Comparison of ENCODE assay signal across 22 mouse cellular contexts in genomic region chr2:101976399-101977064, GRCm38 (mm10).
DNase-seq lines count a peak whose midpoint lies in the region; ATAC-seq and TF ChIP-seq lines count a peak whose summit lies in the region.
"Had no signal": no experiment of that assay in that cellular context is flagged by ENCODE, and none has a peak within 500 bp of the region (broad histone marks: within the 10 kb centered on the region; RNA-seq: fewer than 3 reads in every experiment).

No protein-coding gene starts in this region.

- H3K9ac ChIP-seq in intestine, embryonic 14.5 days (ENCODE audit: low read length), result no peak overlapping the region
- H3K9ac ChIP-seq in intestine, postnatal 0 days (ENCODE audit: low read depth, low read length), result no peak overlapping the region
- H3K9ac ChIP-seq in forebrain, embryonic 15.5 days (replicated peaks), result no peak overlapping the region
- H3K9ac ChIP-seq in midbrain, embryonic 12.5 days (replicated peaks), result no peak overlapping the region
- H3K9ac ChIP-seq: embryonic facial prominence, embryonic 12.5 days; heart, embryonic 13.5 days; liver, embryonic 15.5 days had no signal

- intact Hi-C loops in left cerebral cortex, postnatal 36 days (cut with DNase I), result no loop called here

- no peak overlapping the region for H3K27ac ChIP-seq in intestine, embryonic 14.5 days (ENCODE audit: low read depth)
- no peak overlapping the region for H3K27ac ChIP-seq in intestine, postnatal 0 days (ENCODE audit: low read depth, low read length)
- H3K27ac ChIP-seq in embryonic facial prominence, embryonic 10.5 days (replicated peaks), result peak overlapping the region; percentile 24; the same call in 1 of the 2 replicates
- peak overlapping the region; percentile 21; the same call in 1 of the 2 replicates for H3K27ac ChIP-seq in forebrain, embryonic 15.5 days (replicated peaks)
- H3K27ac ChIP-seq in midbrain, embryonic 12.5 days (replicated peaks), result peak overlapping the region; percentile 94
- H3K27ac ChIP-seq: embryonic facial prominence, embryonic 12.5 days; heart, embryonic 13.5 days; liver, embryonic 15.5 days had no signal

- H3K36me3 ChIP-seq in intestine, embryonic 14.5 days (ENCODE audit: control insufficient read depth, insufficient read depth, low read length), result no peaks in the 10 kb centered on the region
- no peaks in the 10 kb centered on the region; the same call in 1 of the 2 replicates for H3K36me3 ChIP-seq in intestine, postnatal 0 days (ENCODE audit: control insufficient read depth, insufficient read depth)
- peaks cover 7% of the 10 kb centered on the region for H3K36me3 ChIP-seq in embryonic facial prominence, embryonic 10.5 days (replicated peaks)
- H3K36me3 ChIP-seq in forebrain, embryonic 15.5 days, result no peaks in the 10 kb centered on the region
- H3K36me3 ChIP-seq in midbrain, embryonic 12.5 days, result no peaks in the 10 kb centered on the region
- H3K36me3 ChIP-seq: embryonic facial prominence, embryonic 12.5 days; heart, embryonic 13.5 days; liver, embryonic 15.5 days had no signal

- no peaks in the 10 kb centered on the region for H3K9me3 ChIP-seq in intestine, embryonic 14.5 days (ENCODE audit: control insufficient read depth, low read length)
- H3K9me3 ChIP-seq in intestine, postnatal 0 days (ENCODE audit: control insufficient read depth), result no peaks in the 10 kb centered on the region
- no peaks in the 10 kb centered on the region for H3K9me3 ChIP-seq in embryonic facial prominence, embryonic 10.5 days
- no peaks in the 10 kb centered on the region for H3K9me3 ChIP-seq in forebrain, embryonic 15.5 days
- H3K9me3 ChIP-seq in midbrain, embryonic 12.5 days, result no peaks in the 10 kb centered on the region
- H3K9me3 ChIP-seq: embryonic facial prominence, embryonic 12.5 days; heart, embryonic 13.5 days; liver, embryonic 15.5 days had no signal

- peak; percentile 47 for DNase-seq in intestine, embryonic 14.5 days (ENCODE audit: low spot score)
- DNase-seq in embryonic facial prominence, embryonic 10.5 days (ENCODE audit: low spot score), result no peak
- DNase-seq in kidney, postnatal 10 days, result no peak
- DNase-seq in cerebellum, adult 9-11 months, result no peak
- no peak for DNase-seq in left cerebral cortex, postnatal 36 days (ENCODE audit: low spot score in 2 of 2)
- DNase-seq: adrenal gland, adult 2 months; B cell, adult 2 months; cerebellum, adult 9-10 months; gastrocnemius, postnatal 14 days; heart, adult 18-20 months; kidney, adult 9 months; thymus, postnatal 14 days had no signal

- H3K27me3 ChIP-seq in intestine, embryonic 14.5 days (replicated peaks; ENCODE audit: control insufficient read depth, insufficient read depth, low read length), result no peaks in the 10 kb centered on the region
- H3K27me3 ChIP-seq in intestine, postnatal 0 days (replicated peaks; ENCODE audit: control insufficient read depth, insufficient read depth, low read length), result no peaks in the 10 kb centered on the region
- no peaks in the 10 kb centered on the region for H3K27me3 ChIP-seq in embryonic facial prominence, embryonic 10.5 days (replicated peaks; ENCODE audit: low read depth, poor library complexity, severe bottlenecking)
- no peaks in the 10 kb centered on the region for H3K27me3 ChIP-seq in forebrain, embryonic 15.5 days
- H3K27me3 ChIP-seq in midbrain, embryonic 12.5 days, result no peaks in the 10 kb centered on the region
- H3K27me3 ChIP-seq: embryonic facial prominence, embryonic 12.5 days; heart, embryonic 13.5 days; liver, embryonic 15.5 days had no signal

- peaks cover 11% of the 10 kb centered on the region for H3K4me1 ChIP-seq in intestine, embryonic 14.5 days (replicated peaks; ENCODE audit: control insufficient read depth, insufficient read depth, low read length)
- H3K4me1 ChIP-seq in intestine, postnatal 0 days (replicated peaks; ENCODE audit: control insufficient read depth, insufficient read depth, low read length), result 0 out of 2 replicates have a peak, but pooled peaks cover 3% of the 10 kb centered on the region
- H3K4me1 ChIP-seq in embryonic facial prominence, embryonic 10.5 days, result peaks cover 64% of the 10 kb centered on the region
- H3K4me1 ChIP-seq in forebrain, embryonic 15.5 days, result peaks cover 80% of the 10 kb centered on the region
- peaks cover 79% of the 10 kb centered on the region for H3K4me1 ChIP-seq in midbrain, embryonic 12.5 days
- H3K4me1 ChIP-seq: megakaryocyte, embryonic 14.5 days had no signal

- WGBS in intestine, embryonic 14.5 days, result 71% methylated on average over 7 of the region's 7 CpGs
- 71% methylated on average over 7 of the region's 7 CpGs for WGBS in intestine, postnatal 0 days
- 75% methylated on average over 7 of the region's 7 CpGs for WGBS in embryonic facial prominence, embryonic 10.5 days
- 40% methylated on average over 7 of the region's 7 CpGs for WGBS in forebrain, embryonic 15.5 days
- WGBS in midbrain, embryonic 12.5 days, result 54% methylated on average over 7 of the region's 7 CpGs

- no peak overlapping the region for H3K4me2 ChIP-seq in intestine, embryonic 14.5 days (ENCODE audit: low read length)
- no peak overlapping the region for H3K4me2 ChIP-seq in intestine, postnatal 0 days (replicated peaks; ENCODE audit: low read depth)
- H3K4me2 ChIP-seq in forebrain, embryonic 15.5 days (replicated peaks), result no peak overlapping the region
- no peak overlapping the region for H3K4me2 ChIP-seq in midbrain, embryonic 12.5 days (replicated peaks)
- H3K4me2 ChIP-seq: embryonic facial prominence, embryonic 12.5 days; heart, embryonic 13.5 days; liver, embryonic 15.5 days had no signal

- TF ChIP-seq CTCF in intestine, postnatal 0 days (IDR thresholded peaks at IDR 0.05; ENCODE audit: low read depth), result no peak

- ATAC-seq in intestine, embryonic 14.5 days (replicated peaks; ENCODE audit: low FRiP score, low TSS enrichment, low read depth), result no peak
- no peak for ATAC-seq in intestine, postnatal 0 days
- ATAC-seq in forebrain, embryonic 15.5 days (replicated peaks), result no peak
- ATAC-seq in midbrain, embryonic 12.5 days (ENCODE audit: low FRiP score, low read depth), result no peak
- ATAC-seq: inflammation-experienced regulatory T-cells, adult 6 months had no signal

- no peak overlapping the region for H3K4me3 ChIP-seq in intestine, embryonic 14.5 days (ENCODE audit: low read depth, low read length)
- no peak overlapping the region for H3K4me3 ChIP-seq in intestine, postnatal 0 days (ENCODE audit: low read depth, low read length)
- H3K4me3 ChIP-seq in embryonic facial prominence, embryonic 10.5 days, result no peak overlapping the region
- H3K4me3 ChIP-seq in forebrain, embryonic 15.5 days, result no peak overlapping the region
- H3K4me3 ChIP-seq in midbrain, embryonic 12.5 days, result no peak overlapping the region
- H3K4me3 ChIP-seq: embryonic facial prominence, embryonic 12.5 days; erythroblast, embryonic 14.5 days; heart, embryonic 13.5 days; liver, embryonic 15.5 days; megakaryocyte, embryonic 14.5 days; myocyte had no signal

Comparison
In these comparisons a context has a peak if more than half of its experiments do, and no peak if none do; other contexts are left out.
1. H3K27ac ChIP-seq: peak in embryonic facial prominence, embryonic 10.5 days (single experiment), forebrain, embryonic 15.5 days (single experiment) and midbrain, embryonic 12.5 days (single experiment); none in intestine, embryonic 14.5 days (single experiment) and intestine, postnatal 0 days (single experiment).